Mouse (Mus musculus) megakaryocyte, embryonic 14.5 days (primary cell): ENCODE measurements around the gene Lpo.

Source experiments
- FLI1 ChIP-seq: IDR thresholded peaks from 2 replicates; pipeline ENCODE4 v1.6.1; 2012; ENCODE audit warnings: low read length, inconsistent platforms, mixed read lengths
- GATA1 ChIP-seq: IDR thresholded peaks from 3 replicates; pipeline ENCODE4 v1.6.1; 2012; ENCODE audit warnings: mixed read lengths, low read length, inconsistent platforms, borderline replicate concordance

GRCm38 (mm10) chr11:87811396-87811795 is 16.7 kb downstream of the Lpo start:
- TF ChIP-seq GATA1 (no peak), FLI1 (no peak)
